ENCODE assay signal across 11 mouse cellular contexts in the genomic region with DNA sequence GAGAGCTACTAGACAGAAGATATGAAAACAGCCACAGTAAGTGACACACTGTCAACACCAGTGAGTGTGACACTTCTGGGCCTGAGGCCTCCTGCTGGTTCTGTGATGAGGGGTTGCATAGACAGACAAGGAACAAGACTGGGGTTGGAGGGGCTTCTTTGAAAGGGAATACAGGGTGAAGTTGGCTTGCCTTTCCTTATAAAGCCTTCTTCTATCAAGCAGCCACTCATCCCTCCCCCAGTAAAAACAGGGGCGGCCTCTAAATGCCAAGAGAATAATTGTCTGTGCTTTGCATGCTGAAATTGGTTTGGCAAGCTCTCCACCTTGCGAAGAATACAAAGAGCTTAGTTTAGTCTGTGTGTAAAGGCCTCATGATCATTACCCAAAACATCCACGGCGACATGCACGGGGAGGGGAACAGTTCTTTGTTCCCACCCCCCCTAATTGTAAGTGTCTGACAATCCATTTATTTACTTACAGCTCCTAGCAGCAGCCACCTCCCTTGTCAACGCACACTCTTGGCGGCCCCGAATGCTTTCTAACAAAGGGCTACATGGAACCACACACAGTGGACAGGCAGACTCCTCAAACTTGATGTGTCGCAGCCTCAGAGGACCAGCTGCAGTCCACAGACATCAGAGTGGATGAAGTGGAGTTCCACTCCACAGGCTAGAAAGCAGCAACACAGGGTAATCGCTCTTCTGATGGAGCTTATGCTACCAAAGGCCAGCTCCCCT.
DNase-seq lines count a peak whose midpoint lies in the region; ATAC-seq and TF ChIP-seq lines count a peak whose summit lies in the region.
"Had no signal": no experiment of that assay in that cellular context is flagged by ENCODE, and none has a peak within 500 bp of the region (broad histone marks: within the 10 kb centered on the region; RNA-seq: fewer than 3 reads in every experiment).

No protein-coding gene starts in this region.

- H3K9me3 ChIP-seq in heart, postnatal 0 days (replicated peaks; ENCODE audit: control insufficient read depth, low read length) = no peaks in the 10 kb centered on the region
- H3K9me3 ChIP-seq in midbrain, embryonic 11.5 days (ENCODE audit: control insufficient read depth, low read length) = no peaks in the 10 kb centered on the region
- H3K9me3 ChIP-seq: limb, embryonic 15.5 days had no signal

- 47% methylated on average over 10 of the region's 10 CpGs for WGBS in heart, postnatal 0 days
- 70% methylated on average over 10 of the region's 10 CpGs for WGBS in midbrain, embryonic 11.5 days

- peak overlapping the region; percentile 71 for H3K27ac ChIP-seq in heart, postnatal 0 days (ENCODE audit: low read depth)
- H3K27ac ChIP-seq in midbrain, embryonic 11.5 days (ENCODE audit: low read depth, low read length) = no peak overlapping the region
- H3K27ac ChIP-seq: limb, embryonic 15.5 days had no signal

- DNase-seq in heart, adult 11 months = peak; percentile 89
- DNase-seq in heart, adult 18-20 months = no peak
- peak; percentile 83 for DNase-seq in Muller cell, postnatal 12 days (ENCODE audit: inconsistent ontology term)
- no peak for DNase-seq in heart, postnatal 0 days (ENCODE audit: low spot score)
- no peak for DNase-seq in midbrain, embryonic 11.5 days (ENCODE audit: low spot score, missing footprints)
- no peak for DNase-seq in urinary bladder, postnatal 36 days (ENCODE audit: low spot score in 2 of 2)
- DNase-seq in embryo, embryonic 11 days = no peak
- DNase-seq: gastrocnemius, postnatal 25 days; right cerebral cortex, postnatal 14 days had no signal

- H3K36me3 ChIP-seq in heart, postnatal 0 days (replicated peaks; ENCODE audit: control insufficient read depth, insufficient read depth, low read length) = no peaks in the 10 kb centered on the region
- H3K36me3 ChIP-seq in midbrain, embryonic 11.5 days (ENCODE audit: control insufficient read depth, insufficient read depth, low read length) = no peaks in the 10 kb centered on the region
- H3K36me3 ChIP-seq: limb, embryonic 15.5 days had no signal

- H3K4me1 ChIP-seq in heart, postnatal 0 days (ENCODE audit: control insufficient read depth, insufficient read depth) = peaks cover 31% of the 10 kb centered on the region
- H3K4me1 ChIP-seq in midbrain, embryonic 11.5 days (ENCODE audit: control insufficient read depth, insufficient read depth, low read length) = peaks cover 2% of the 10 kb centered on the region; the same call in 1 of the 2 replicates

- ATAC-seq in heart, postnatal 0 days (ENCODE audit: insufficient read depth, low read depth) = peak; percentile 66
- ATAC-seq in midbrain, embryonic 11.5 days (ENCODE audit: low FRiP score) = peak; percentile 48; the same call in 1 of the 2 replicates
- no peak for ATAC-seq in monocyte, adult 5-6 weeks (replicated peaks; ENCODE audit: insufficient number of reproducible peaks, low FRiP score, low TSS enrichment, poor library complexity, severe bottlenecking)

- no peak overlapping the region for H3K9ac ChIP-seq in heart, postnatal 0 days (replicated peaks; ENCODE audit: low read depth, low read length)
- no peak overlapping the region for H3K9ac ChIP-seq in midbrain, embryonic 11.5 days (ENCODE audit: low read length)
- H3K9ac ChIP-seq: limb, embryonic 15.5 days had no signal

- no peak overlapping the region for H3K4me2 ChIP-seq in heart, postnatal 0 days (ENCODE audit: low read depth, low read length)
- no peak overlapping the region for H3K4me2 ChIP-seq in midbrain, embryonic 11.5 days
- H3K4me2 ChIP-seq: limb, embryonic 15.5 days had no signal

- no peaks in the 10 kb centered on the region for H3K27me3 ChIP-seq in heart, postnatal 0 days (ENCODE audit: control insufficient read depth, insufficient read depth, low read length)
- no peaks in the 10 kb centered on the region for H3K27me3 ChIP-seq in midbrain, embryonic 11.5 days (ENCODE audit: control insufficient read depth, insufficient read depth, low read length)
- H3K27me3 ChIP-seq: limb, embryonic 15.5 days had no signal

- TF ChIP-seq EP300 in heart, postnatal 0 days (IDR thresholded peaks at IDR 0.05; ENCODE audit: low read depth) = no peak

- H3K4me3 ChIP-seq in heart, postnatal 0 days (ENCODE audit: low read depth, low read length) = no peak overlapping the region
- H3K4me3 ChIP-seq in midbrain, embryonic 11.5 days (ENCODE audit: low read depth, low read length) = no peak overlapping the region
- H3K4me3 ChIP-seq: limb, embryonic 15.5 days had no signal

- TF ChIP-seq CTCF in heart, postnatal 0 days (IDR thresholded peaks at IDR 0.05; ENCODE audit: low read depth) = no peak

Comparison
In these comparisons a context has a peak if more than half of its experiments do, and no peak if none do; other contexts are left out.
1. DNase-seq: peak in heart, adult 11 months (single experiment) and Muller cell, postnatal 12 days (single experiment); none in heart, adult 18-20 months (0 of 2), heart, postnatal 0 days (single experiment), midbrain, embryonic 11.5 days (single experiment), urinary bladder, postnatal 36 days (0 of 2) and embryo, embryonic 11 days (single experiment).